Mouse (Mus musculus) adrenal gland, postnatal 25 days (tissue): ENCODE measurements around the gene Nucb1. TPM values are rescaled to one million over a fixed set of nuclear protein-coding genes. Genes with fewer than 3 reads are reported as not detected.
A peak's percentile ranks its signal among the peaks of the same experiment; 100 is the strongest.

ENCODE experiments used
- DNase-seq: peaks from one replicate; pipeline ENCODE4 v3.0.0; 2021; ENCODE audit warnings: mixed read lengths
- total RNA-seq: library from RNA; stranded (reverse); gene quantifications from 2 replicates; pipeline ENCODE4 v1.2.3, GENCODE M21; 2021

Gene Nucb1
- total RNA-seq, 1 experiment from 2014 or later = 264 TPM

DNA sequence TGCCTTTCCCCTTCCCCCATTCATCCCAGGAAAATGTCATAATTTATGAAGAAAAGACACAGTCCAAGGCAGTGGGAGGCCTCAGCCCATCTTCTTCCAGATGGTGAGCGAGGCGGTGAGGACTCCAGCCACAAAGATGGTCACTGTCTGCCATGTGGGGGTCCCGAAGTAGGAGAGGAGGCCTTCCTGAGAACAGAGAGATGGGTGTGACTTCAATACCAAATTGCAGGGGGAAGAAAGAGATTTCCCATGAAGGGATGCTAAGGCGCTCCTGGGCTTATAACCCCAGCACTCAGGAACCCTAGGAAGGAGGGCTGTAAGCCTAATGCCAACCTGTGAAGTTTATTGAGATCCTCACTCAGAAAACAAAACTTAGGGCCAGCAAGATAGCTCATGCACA is 48.4 kb downstream of the Nucb1 start:
- DNase-seq = no peak

DNA sequence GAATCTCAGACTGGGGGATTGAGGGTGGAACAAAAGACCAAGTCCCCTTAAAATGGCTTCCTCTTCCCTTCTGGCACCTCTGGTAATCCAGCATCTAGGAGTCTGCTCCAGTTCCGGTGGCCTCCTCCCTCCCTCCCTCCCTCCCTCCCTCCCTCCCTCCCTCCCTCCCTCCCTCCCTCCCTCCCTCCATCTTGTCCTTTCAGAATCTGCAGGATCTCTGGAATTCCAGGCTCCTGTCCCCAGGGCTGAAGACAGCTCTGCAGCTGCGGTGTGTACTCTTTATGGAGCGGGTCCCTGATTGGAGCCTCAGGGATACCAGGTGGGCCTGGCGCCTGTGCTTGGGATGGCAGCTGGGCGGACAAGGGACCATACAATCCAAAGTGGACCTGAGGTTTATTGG is 48.9 kb downstream of the Nucb1 start:
- no peak for DNase-seq

DNA sequence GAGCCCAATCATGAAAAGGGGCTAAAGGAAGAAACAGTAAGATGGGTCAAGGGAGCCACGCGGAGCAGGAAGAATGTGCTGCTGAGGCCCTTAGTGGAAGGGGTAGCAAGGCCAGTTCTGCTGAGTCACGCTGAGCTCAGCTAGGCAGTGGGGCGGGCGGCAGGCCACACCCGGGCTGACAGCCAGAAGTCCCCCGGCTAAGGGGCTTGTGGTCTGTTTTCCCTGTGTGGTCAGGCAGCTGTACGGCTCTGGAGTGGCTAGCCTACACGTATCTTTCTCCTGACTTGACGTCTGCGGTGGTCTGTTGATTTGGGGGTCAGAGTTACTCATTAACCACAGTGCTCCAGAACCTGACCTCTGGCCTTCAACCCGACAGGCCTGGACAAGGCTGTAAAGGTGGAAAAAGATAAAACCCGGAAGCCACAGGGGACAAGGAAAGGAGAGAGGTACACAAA is 49.3 kb downstream of the Nucb1 start:
- peak; percentile 80 for DNase-seq

DNA sequence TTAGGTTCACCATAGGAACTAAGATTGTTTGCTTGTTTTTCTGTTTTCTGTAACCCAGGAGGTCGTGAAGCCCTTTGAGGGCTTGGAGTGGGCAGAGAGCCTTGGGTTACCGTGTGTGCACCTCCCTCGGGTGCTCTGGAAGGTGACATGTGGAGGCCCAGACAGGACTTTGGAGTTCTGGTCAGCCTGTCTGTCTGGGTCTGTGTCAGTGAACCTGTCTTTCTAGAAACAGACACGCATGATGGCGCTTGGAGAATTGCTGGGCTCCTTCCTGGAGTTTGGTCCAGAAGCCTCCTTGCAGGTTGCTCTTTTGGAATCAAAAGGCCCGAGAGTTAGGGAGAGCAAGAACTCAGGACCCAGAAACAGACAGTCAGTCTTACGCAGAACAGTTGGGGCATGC is 49.8 kb downstream of the Nucb1 start:
- no peak for DNase-seq

GRCm38 (mm10) chr7:45459564-45460140 is 50.6 kb downstream of the Nucb1 start, which contains the start of gene Ftl1:
TSS of gene Ftl1 (minus strand) at chr7:45459884.
- peak; percentile 96 for DNase-seq

GRCm38 (mm10) chr7:45458748-45459563 is 51.2 kb downstream of the Nucb1 start:
- DNase-seq = peak; percentile 81

DNA sequence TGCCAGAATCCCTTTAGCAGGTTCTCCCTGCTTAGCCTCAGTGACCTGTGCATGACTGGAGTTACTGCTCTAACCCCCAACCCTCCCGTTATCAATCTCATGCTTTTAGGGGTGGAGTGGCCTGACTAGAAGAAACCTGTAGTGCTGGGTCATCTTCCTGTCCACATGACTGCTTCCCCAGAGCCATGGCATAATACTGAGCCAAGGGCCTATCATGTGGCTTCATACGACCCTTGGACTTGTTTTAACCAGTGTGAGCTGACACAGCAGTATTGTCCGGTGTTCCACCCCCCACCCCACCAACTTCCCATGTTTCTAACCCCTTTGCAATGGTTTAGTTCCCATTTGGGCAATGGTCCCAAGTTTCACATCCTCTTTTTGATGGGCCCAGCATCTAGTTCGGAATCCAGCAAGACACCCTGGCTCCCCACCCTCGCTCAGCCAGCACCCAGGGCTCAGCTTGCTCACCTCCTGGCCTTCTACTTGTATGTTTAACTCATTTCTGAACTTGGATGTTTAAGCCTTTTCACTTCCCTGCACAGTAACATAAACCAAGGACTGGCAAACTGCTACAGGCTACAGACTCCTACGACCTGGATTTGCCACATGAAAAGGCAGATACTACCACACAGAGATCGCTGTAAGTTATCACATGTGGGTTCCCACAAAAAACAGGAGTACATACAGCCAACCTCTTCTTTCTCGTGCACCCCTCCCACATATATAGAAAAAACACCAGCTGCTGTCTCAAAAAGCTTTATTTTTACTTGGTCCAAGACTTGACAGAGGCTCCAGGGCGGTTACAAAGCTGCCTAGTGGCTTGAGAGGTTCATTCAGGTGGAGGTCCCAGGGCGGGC is 52.8 kb downstream of the Nucb1 start:
- no peak for DNase-seq

DNA sequence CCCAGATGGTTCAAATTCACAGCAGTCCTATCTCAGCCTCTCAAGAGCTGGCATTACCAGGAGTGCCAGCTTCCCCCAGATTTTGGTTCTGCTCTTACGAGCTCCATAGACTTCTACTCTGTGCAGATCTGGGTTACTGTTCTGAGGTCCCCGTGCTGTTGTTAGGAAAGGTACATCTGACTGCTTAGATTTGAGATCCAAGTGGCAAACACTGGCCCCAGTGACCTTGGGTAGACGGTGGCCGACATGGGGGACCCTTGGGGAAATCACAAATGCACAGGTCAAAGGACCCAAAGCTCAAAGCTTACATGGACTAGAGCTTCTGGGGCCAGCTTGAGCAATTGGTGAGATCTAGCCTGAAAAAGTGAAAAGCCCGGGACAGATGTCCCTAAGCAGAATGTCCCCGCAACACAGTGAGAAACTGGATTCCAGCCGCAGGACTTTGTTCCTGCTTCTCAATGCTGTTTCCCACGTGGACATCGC is 53.4 kb downstream of the Nucb1 start:
- DNase-seq = no peak

DNA sequence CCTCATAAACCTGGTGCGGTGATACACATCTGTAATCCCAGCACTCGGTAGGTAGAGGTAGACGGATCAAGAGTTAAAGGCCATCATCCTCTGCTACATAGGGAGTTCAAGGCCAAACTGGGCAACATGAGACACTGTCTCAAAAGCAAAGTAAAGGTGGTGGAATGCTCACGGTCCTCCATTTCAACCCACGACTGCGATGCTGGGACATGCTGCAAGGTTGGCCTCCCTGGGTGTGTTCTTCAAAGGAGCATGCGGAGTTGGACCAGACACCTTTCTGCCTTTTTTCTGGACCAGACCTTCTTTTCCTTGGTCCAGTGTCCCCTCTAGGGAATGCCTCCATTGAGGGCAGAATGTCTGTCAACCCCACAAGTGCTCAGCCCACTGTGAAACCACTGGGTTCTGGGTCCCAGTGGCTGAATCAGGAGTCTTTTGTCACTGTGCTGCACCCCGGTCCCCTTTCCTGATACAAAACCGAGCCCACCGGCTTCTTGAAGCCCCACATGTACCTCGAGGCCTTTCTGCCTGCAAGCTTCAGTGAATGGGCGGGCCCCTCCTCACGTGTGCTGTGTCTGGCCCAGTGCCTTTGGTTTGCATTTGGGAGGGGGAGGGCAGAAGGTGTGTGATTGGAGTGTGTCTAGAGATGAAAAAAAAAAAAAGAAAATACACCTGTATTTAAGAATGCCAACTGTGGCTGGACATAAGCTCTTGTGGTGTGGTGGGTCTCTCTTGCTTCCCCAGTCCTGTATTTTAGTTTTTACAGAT is 54.1 kb downstream of the Nucb1 start:
- DNase-seq = no peak

GRCm38 (mm10) chr7:45454971-45455370 is 55.2 kb downstream of the Nucb1 start:
- DNase-seq = no peak

- peak; percentile 87 for DNase-seq
Observed at GRCm38 (mm10) chr7:45451344-45451982, 58.7 kb downstream of the Nucb1 start.

GRCm38 (mm10) chr7:45449974-45450373 is 60.2 kb downstream of the Nucb1 start:
- no peak for DNase-seq

DNA sequence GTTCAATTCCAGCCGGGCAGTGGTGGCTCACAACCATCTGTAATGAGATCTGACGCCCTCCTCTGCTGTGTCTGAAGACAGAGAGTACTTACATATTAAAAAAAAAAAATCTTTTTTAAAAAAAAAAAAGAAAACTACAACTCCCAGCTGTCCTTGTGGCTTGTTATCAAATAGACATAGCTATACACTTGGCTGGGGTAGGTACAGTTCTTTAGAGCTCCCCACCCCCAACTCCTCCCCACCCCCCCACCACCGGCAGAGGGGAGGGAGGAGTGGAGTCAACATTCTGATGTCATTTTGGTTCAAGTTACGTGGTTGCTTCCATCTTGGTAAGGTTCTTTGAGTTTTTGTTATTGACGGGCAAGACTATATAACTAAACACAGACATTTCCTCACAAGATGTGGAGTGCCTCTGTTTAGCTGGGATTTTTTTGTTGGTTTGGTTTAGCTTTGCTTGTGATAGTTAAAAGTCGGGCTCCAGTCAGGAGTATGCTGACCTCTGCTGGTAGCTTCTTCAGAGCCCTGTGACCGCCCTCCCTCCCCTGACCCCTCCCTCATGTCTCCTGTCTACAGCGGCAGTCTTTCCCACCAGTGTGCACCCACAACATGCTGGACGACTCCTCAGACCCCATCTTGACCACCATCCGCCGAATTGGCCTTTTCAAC is 62.7 kb downstream of the Nucb1 start:
- DNase-seq = no peak

DNA sequence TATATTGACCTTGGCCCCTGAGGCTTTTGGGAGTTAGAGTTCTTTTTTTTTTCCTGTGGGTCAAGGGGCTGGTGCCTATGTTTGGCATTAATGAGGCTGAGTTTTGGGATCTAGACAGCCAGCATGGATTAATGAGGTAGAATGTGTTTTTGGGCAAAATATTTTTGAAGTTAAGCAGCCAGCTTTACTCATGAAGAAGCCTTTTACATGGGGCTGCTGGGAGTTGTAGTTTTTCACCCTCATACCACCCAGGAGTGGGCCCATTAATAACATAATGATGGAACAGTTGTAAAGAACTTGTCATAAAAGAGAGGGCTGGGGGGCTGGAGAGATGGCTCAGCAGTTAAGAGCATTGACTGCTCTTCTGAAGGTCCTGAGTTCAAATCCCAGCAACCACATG is 63.6 kb downstream of the Nucb1 start:
- no peak for DNase-seq

GRCm38 (mm10) chr7:45443526-45444420 is 66.4 kb downstream of the Nucb1 start:
- DNase-seq = no peak
